Mouse (Mus musculus): Measurements from ENCODE around the gene Susd6. TPM values are rescaled to one million over a fixed set of nuclear protein-coding genes. Genes with fewer than 3 reads are reported as not detected.

Susd6 gene
- polyA plus RNA-seq, 1 experiment from 2014 or later: 12.6 TPM

DNA sequence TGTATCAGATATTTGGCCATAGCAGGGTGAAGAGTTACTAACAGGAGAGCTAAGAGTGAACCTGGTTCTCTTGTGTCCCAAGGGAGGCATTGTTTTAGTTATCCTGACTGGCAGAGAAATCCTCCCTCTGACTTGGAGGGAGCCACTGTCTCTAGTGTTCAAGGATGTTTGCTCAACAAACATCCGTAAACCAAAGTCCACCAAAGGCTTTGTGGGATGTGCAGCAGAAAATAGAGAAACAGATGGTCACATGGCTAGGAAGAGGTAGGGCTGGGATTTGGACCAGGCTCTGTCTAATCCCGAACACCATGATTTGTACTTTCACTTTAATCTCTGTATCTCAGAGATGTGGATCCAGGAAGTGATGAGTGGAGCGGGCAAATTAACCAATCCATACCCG lies 26.2 kb upstream of the Susd6 start:
- H3K4me3 ChIP-seq: no peak overlapping the region
- H3K4me1 ChIP-seq (replicated peaks): peaks cover 13% of the 10 kb centered on the region
- no peaks in the 10 kb centered on the region for H3K9me3 ChIP-seq
- 76% methylated on average over 4 of the region's 4 CpGs for WGBS
- no peak overlapping the region for H3K9ac ChIP-seq
- no peaks in the 10 kb centered on the region for H3K36me3 ChIP-seq
- no peaks in the 10 kb centered on the region; the same call in 1 of the 2 replicates for H3K27me3 ChIP-seq
- ATAC-seq (ENCODE audit: low FRiP score, low read depth): no peak
- no peak overlapping the region for H3K4me2 ChIP-seq
- H3K27ac ChIP-seq (replicated peaks): no peak overlapping the region

GRCm38 (mm10) chr12:80769697-80770096 lies 20.6 kb upstream of the Susd6 start:
- H3K9ac ChIP-seq: no peak overlapping the region
- no peaks in the 10 kb centered on the region; the same call in 1 of the 2 replicates for H3K27me3 ChIP-seq
- no peaks in the 10 kb centered on the region for H3K9me3 ChIP-seq
- peaks cover 2% of the 10 kb centered on the region; the same call in 1 of the 2 replicates for H3K4me1 ChIP-seq (replicated peaks)
- WGBS: 19% methylated on average over 11 of the region's 11 CpGs
- no peak overlapping the region for H3K27ac ChIP-seq (replicated peaks)
- peak; percentile 83; the same call in 1 of the 2 replicates for ATAC-seq (ENCODE audit: low FRiP score, low read depth)
- peak overlapping the region; percentile 40; the same call in 1 of the 2 replicates for H3K4me2 ChIP-seq
- no peak overlapping the region for H3K4me3 ChIP-seq
- no peaks in the 10 kb centered on the region for H3K36me3 ChIP-seq

DNA sequence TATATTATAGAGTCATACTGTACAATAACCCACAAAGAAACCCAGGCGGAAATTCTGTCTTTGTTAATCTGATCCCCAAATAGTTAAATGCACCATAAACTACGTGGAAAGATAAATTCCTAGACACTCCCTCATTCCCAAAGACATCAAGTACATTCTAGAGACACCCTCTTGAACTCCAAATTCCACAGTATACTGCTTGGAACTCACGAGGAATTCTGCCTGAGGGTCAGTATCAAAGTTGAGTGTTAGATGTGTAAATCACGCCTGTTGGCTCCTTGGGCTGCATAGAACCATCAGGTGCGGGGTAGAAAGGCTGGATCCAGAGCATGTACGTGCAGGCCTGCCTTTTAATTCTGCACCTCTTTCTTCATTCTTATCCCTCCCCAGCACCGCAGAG lies 15.5 kb upstream of the Susd6 start:
- ATAC-seq (ENCODE audit: low FRiP score, low read depth): no peak
- Histone ChIP-seq H3K27me3 (no peaks in the 10 kb centered on the region), H3K4me2 (no peak overlapping the region), H3K4me3 (no peak overlapping the region), H3K4me1 (replicated peaks) (peaks cover under 1% of the 10 kb centered on the region; the same call in 1 of the 2 replicates), H3K9me3 (no peaks in the 10 kb centered on the region), H3K36me3 (no peaks in the 10 kb centered on the region), H3K27ac (replicated peaks) (no peak overlapping the region), H3K9ac (no peak overlapping the region)
- WGBS: 81% methylated on average over 7 of the region's 7 CpGs

DNA sequence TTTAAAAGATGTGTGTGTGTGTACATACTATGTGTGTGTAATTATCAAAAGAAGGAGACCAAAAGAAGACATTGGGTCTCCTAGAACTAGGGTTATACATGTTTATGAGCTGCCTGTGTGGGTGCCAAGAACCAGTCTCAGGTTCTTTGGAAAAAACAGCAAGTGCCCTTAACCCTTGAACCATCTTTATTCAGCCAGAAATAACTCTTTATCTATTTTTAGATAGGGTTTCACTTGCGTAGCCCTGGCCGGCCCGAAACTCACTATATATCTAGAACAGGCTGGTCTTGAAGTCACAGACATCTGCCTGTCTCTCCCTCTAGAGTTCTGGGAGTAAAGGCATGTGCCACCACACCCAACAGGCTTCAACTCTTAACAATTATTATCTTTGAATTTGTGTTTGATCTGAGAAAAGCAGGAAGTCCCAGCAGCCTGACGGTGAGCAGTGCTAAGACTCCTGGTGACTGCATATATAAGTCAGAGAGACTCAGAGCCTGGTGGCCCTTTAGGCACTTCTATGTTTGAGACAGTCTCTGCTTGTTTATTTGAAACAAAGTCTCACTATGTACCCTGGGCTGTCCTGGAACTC lies 14.2 kb upstream of the Susd6 start:
- Histone ChIP-seq H3K27ac (replicated peaks) (no peak overlapping the region), H3K4me1 (replicated peaks) (no peaks in the 10 kb centered on the region), H3K4me2 (no peak overlapping the region), H3K27me3 (no peaks in the 10 kb centered on the region), H3K4me3 (no peak overlapping the region), H3K9me3 (no peaks in the 10 kb centered on the region), H3K9ac (no peak overlapping the region), H3K36me3 (no peaks in the 10 kb centered on the region)
- ATAC-seq (ENCODE audit: low FRiP score, low read depth): no peak
- 91% methylated on average over 4 of the region's 4 CpGs for WGBS

DNA sequence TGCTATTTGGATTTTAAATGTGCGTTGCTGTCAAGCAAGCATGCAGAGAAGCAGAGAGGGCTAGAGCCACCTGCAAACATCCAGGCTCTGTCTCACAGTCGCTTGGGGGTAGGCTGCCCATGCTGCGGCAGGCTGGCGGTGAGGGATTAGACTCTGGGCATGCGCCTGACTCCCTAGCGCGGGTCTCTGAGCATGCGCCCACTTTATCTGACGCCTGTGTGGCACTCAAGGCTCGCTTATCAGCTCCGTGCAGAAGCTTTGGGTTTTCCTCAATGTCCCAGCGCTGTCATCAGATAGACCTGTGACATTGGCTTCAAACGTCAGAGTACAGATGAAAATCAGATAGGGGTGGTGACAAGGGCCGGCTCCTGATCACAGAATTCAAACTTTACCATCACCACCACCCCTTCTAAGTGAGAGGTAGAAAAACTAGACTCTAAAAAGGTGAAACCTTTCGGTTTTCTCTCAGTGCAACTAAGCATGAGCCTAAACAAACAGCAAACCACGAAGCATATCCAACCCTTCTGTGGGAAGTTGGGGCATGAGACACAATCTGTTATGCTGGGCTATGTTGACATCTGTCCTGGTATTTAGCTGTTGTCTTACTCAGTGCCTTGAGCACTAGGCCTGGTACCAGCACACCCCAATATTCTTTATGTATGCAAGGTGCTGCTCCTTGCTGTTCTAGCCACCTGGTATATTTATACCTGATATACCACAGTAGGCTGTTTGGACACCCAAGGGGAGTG lies 11.9 kb upstream of the Susd6 start:
- 80% methylated on average over 16 of the region's 16 CpGs for WGBS
- no peak for ATAC-seq (ENCODE audit: low FRiP score, low read depth)
- Histone ChIP-seq H3K4me1 (replicated peaks) (no peaks in the 10 kb centered on the region), H3K4me3 (no peak overlapping the region), H3K27ac (replicated peaks) (no peak overlapping the region), H3K36me3 (no peaks in the 10 kb centered on the region), H3K9me3 (no peaks in the 10 kb centered on the region), H3K27me3 (no peaks in the 10 kb centered on the region), H3K9ac (no peak overlapping the region), H3K4me2 (no peak overlapping the region)

- Histone ChIP-seq H3K4me1 (replicated peaks) (no peaks in the 10 kb centered on the region), H3K27ac (replicated peaks) (no peak overlapping the region), H3K4me2 (no peak overlapping the region), H3K36me3 (no peaks in the 10 kb centered on the region), H3K4me3 (no peak overlapping the region), H3K9me3 (no peaks in the 10 kb centered on the region), H3K9ac (no peak overlapping the region), H3K27me3 (no peaks in the 10 kb centered on the region)
- no peak for ATAC-seq (ENCODE audit: low FRiP score, low read depth)
- 90% methylated on average over 4 of the region's 4 CpGs for WGBS
Measured at GRCm38 (mm10) chr12:80779760-80780159, 10.6 kb upstream of the Susd6 start.

GRCm38 (mm10) chr12:80782190-80782589 lies 8.1 kb upstream of the Susd6 start:
- H3K9ac ChIP-seq: no peak overlapping the region
- H3K27ac ChIP-seq (replicated peaks): no peak overlapping the region
- H3K36me3 ChIP-seq: no peaks in the 10 kb centered on the region
- no peak for ATAC-seq (ENCODE audit: low FRiP score, low read depth)
- no peaks in the 10 kb centered on the region for H3K4me1 ChIP-seq (replicated peaks)
- 89% methylated on average over 3 of the region's 3 CpGs for WGBS
- no peak overlapping the region for H3K4me3 ChIP-seq
- H3K27me3 ChIP-seq: no peaks in the 10 kb centered on the region
- H3K4me2 ChIP-seq: no peak overlapping the region
- H3K9me3 ChIP-seq: no peaks in the 10 kb centered on the region

- H3K9ac ChIP-seq: no peak overlapping the region
- H3K27ac ChIP-seq (replicated peaks): no peak overlapping the region
- 47% methylated on average over 3 of the region's 3 CpGs for WGBS
- no peaks in the 10 kb centered on the region for H3K36me3 ChIP-seq
- H3K4me1 ChIP-seq (replicated peaks): no peaks in the 10 kb centered on the region
- no peaks in the 10 kb centered on the region for H3K9me3 ChIP-seq
- H3K4me2 ChIP-seq: no peak overlapping the region
- no peak for ATAC-seq (ENCODE audit: low FRiP score, low read depth)
- no peak overlapping the region for H3K4me3 ChIP-seq
- H3K27me3 ChIP-seq: no peaks in the 10 kb centered on the region
Measured at GRCm38 (mm10) chr12:80782892-80783291, 7.4 kb upstream of the Susd6 start.

GRCm38 (mm10) chr12:80783889-80784288 lies 6.4 kb upstream of the Susd6 start:
- H3K4me2 ChIP-seq: no peak overlapping the region
- no peaks in the 10 kb centered on the region for H3K36me3 ChIP-seq
- H3K27me3 ChIP-seq: no peaks in the 10 kb centered on the region
- H3K4me1 ChIP-seq (replicated peaks): no peaks in the 10 kb centered on the region
- H3K4me3 ChIP-seq: no peak overlapping the region
- H3K9me3 ChIP-seq: no peaks in the 10 kb centered on the region
- WGBS: 86% methylated on average over 1 of the region's 1 CpGs
- ATAC-seq (ENCODE audit: low FRiP score, low read depth): no peak
- H3K9ac ChIP-seq: no peak overlapping the region
- H3K27ac ChIP-seq (replicated peaks): no peak overlapping the region

DNA sequence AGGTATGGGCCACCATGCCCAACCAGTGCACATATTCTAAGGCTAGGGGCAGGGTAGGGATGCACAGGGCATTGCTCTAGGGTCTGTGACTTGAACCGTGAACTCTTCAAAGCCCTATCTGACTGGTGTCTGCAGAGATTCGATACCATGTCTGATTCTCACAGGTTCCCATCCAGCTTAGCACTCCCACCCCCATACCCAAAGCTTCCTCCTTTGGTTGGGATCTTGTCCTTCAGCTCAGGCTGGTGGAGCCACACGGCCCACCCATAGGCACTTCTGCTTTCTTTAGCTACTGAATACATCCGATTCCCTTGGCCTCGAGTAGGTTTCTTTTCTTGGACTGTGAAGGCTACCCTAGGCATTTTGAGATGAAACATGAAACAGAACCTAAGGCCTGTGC lies 5.3 kb upstream of the Susd6 start:
- Histone ChIP-seq H3K9me3 (no peaks in the 10 kb centered on the region), H3K9ac (no peak overlapping the region), H3K4me1 (replicated peaks) (peaks cover 5% of the 10 kb centered on the region), H3K4me3 (no peak overlapping the region), H3K4me2 (no peak overlapping the region), H3K27ac (replicated peaks) (no peak overlapping the region), H3K36me3 (no peaks in the 10 kb centered on the region), H3K27me3 (no peaks in the 10 kb centered on the region)
- no peak for ATAC-seq (ENCODE audit: low FRiP score, low read depth)
- 88% methylated on average over 5 of the region's 5 CpGs for WGBS

DNA sequence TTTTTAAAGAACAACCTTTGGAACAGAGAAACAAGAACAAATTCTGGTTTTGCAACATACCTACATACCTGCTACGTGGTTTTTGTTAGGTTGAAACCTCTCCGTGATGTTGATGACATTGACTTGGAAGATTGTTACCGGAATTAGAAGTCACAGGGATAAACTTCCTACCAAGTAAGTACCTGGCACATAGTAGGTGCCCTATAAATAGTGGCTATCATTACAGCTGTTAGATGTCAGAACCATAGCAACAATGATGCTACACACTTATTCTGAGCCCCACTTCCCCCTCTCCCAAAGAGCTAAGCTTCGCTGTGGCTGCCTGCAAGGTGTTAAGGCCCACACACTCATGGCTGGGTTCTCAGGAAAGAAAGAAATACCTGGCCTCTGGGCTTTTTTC lies 4.7 kb upstream of the Susd6 start:
- Histone ChIP-seq H3K27ac (replicated peaks) (no peak overlapping the region), H3K4me3 (no peak overlapping the region), H3K4me1 (replicated peaks) (peaks cover 5% of the 10 kb centered on the region), H3K4me2 (no peak overlapping the region), H3K9me3 (no peaks in the 10 kb centered on the region), H3K36me3 (no peaks in the 10 kb centered on the region), H3K9ac (no peak overlapping the region), H3K27me3 (no peaks in the 10 kb centered on the region)
- ATAC-seq (ENCODE audit: low FRiP score, low read depth): no peak
- WGBS: 93% methylated on average over 4 of the region's 4 CpGs

DNA sequence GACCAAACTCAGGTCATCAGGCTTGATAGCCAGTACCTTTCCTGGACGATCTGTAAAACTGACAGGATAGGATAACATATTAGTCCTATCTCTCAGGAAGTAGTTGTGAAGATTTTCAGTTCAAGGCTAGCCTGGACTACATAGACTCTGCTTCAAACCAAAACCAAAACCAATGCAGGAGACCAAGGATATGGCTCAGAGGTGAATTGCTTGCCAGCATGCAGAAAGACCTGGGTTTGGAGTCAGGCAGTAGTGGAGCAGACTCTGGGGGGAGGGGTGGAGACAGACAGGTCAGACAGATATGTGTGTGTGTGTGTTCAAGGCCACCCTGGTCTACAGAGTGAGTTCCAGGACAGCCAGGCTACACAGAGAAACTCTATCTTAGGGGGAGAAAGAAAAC lies 3.7 kb upstream of the Susd6 start:
- Histone ChIP-seq H3K4me3 (no peak overlapping the region), H3K27me3 (no peaks in the 10 kb centered on the region), H3K4me2 (no peak overlapping the region), H3K9me3 (no peaks in the 10 kb centered on the region), H3K4me1 (replicated peaks) (peaks cover 10% of the 10 kb centered on the region), H3K36me3 (no peaks in the 10 kb centered on the region), H3K9ac (no peak overlapping the region), H3K27ac (replicated peaks) (no peak overlapping the region)
- no peak for ATAC-seq (ENCODE audit: low FRiP score, low read depth)
- WGBS: 83% methylated on average over 1 of the region's 1 CpGs

Measured in hindbrain, embryonic 15.5 days (tissue).